ENCODE assay signal across 24 mouse cellular contexts in genomic region chrX:135804149-135804548, GRCm38 (mm10).
"Had no signal": no experiment of that assay in that cellular context is flagged by ENCODE, and none has a peak within 500 bp of the region (broad histone marks: within the 10 kb centered on the region; RNA-seq: fewer than 3 reads in every experiment).

No protein-coding gene starts in this region.

- H3K36me3 ChIP-seq: heart, embryonic 15.5 days had no signal

- H3K27ac ChIP-seq: heart, adult 2 months; heart, embryonic 13.5 days; heart, embryonic 15.5 days; hindbrain, embryonic 12.5 days; hindbrain, embryonic 14.5 days; kidney, embryonic 15.5 days; kidney, postnatal 0 days; limb, embryonic 13.5 days; limb, embryonic 15.5 days had no signal

- H3K9ac ChIP-seq: forebrain, postnatal 0 days; heart, embryonic 13.5 days; heart, embryonic 15.5 days; hindbrain, embryonic 12.5 days; hindbrain, embryonic 14.5 days; kidney, embryonic 15.5 days; limb, embryonic 13.5 days; limb, embryonic 15.5 days had no signal

- ATAC-seq: forebrain, postnatal 0 days; intestine, embryonic 16.5 days had no signal

- DNase-seq: forebrain, postnatal 0 days; gastrocnemius, postnatal 14 days; gastrocnemius, postnatal 36 days; heart, adult 2 months; heart, postnatal 14 days; heart, postnatal 36 days; kidney, adult 11 months; kidney, adult 2 months; kidney, adult 9 months; kidney, postnatal 14 days; kidney, postnatal 36 days; layer of hippocampus, adult 9-11 months; layer of hippocampus, postnatal 36 days; left cerebral cortex, postnatal 4 days had no signal

- H3K9me3 ChIP-seq: heart, embryonic 13.5 days; heart, embryonic 15.5 days; hindbrain, embryonic 12.5 days; kidney, embryonic 15.5 days; limb, embryonic 13.5 days; limb, embryonic 15.5 days had no signal

- H3K27me3 ChIP-seq: heart, embryonic 13.5 days; heart, embryonic 15.5 days; hindbrain, embryonic 12.5 days; limb, embryonic 13.5 days; limb, embryonic 15.5 days had no signal

- H3K4me2 ChIP-seq: heart, embryonic 11.5 days; heart, embryonic 13.5 days; heart, embryonic 15.5 days; hindbrain, embryonic 12.5 days; hindbrain, embryonic 14.5 days; kidney, embryonic 15.5 days; limb, embryonic 13.5 days; limb, embryonic 15.5 days had no signal

- H3K4me3 ChIP-seq: heart, adult 2 months; heart, embryonic 13.5 days; heart, embryonic 15.5 days; hindbrain, embryonic 12.5 days; kidney, embryonic 15.5 days; limb, embryonic 13.5 days; limb, embryonic 15.5 days had no signal

- H3K4me1 ChIP-seq: heart, embryonic 13.5 days; heart, embryonic 15.5 days; hindbrain, embryonic 12.5 days; kidney, embryonic 15.5 days; limb, embryonic 13.5 days; limb, embryonic 15.5 days had no signal
